Mouse (Mus musculus): ENCODE results near the gene Myo3b. TPM values are rescaled to one million over a fixed set of nuclear protein-coding genes. Genes with fewer than 3 reads are reported as not detected.
"Not testable (repeated sequence)": the region's sequence is repeated elsewhere in the genome, so short reads cannot be mapped to it uniquely, and the experiment has no call there.

Gene Myo3b
- 0.04 TPM for polyA plus RNA-seq (2012; fragmentation: generic; extraction: Trizol)

GRCm38 (mm10) chr2:70038752-70039151 is at the start of gene Myo3b:
Gene Myo3b (plus strand): TSS chr2:70039126.
- H3K4me3 ChIP-seq, result no peak within 1 kb of the TSS
- H3K36me3 ChIP-seq (ENCODE audit: control insufficient read depth, insufficient read depth), result no peaks in the 10 kb centered on the region
- H3K27me3 ChIP-seq (ENCODE audit: control insufficient read depth, insufficient read depth, insufficient read length), result peaks cover 5% of the 10 kb centered on the region
- no peaks in the 10 kb centered on the region for H3K79me2 ChIP-seq (ENCODE audit: control insufficient read depth, insufficient read depth)
- no peak within 1 kb of the TSS for H3ac ChIP-seq (ENCODE audit: control insufficient read depth, insufficient read length)
- TF ChIP-seq CEBPB (IDR thresholded peaks at IDR 0.05; ENCODE audit: insufficient read depth, poor library complexity, severe bottlenecking) (no peak), USF1 (IDR thresholded peaks at IDR 0.05; ENCODE audit: low read depth) (no peak), MYOD1 (IDR thresholded peaks at IDR 0.05; ENCODE audit: control insufficient read depth in 1 of 3, insufficient read length in 2 of 3, low read depth in 2 of 3) (no peak), MYOG (IDR thresholded peaks at IDR 0.05; ENCODE audit: control insufficient read depth in 1 of 3, insufficient read depth in 1 of 3, insufficient read length in 2 of 3, low read depth in 2 of 3) (no peak), MAX (IDR thresholded peaks at IDR 0.05; ENCODE audit: low read depth) (no peak), REST (IDR thresholded peaks at IDR 0.05; ENCODE audit: insufficient read depth, insufficient read length) (no peak), SRF (IDR thresholded peaks at IDR 0.05; ENCODE audit: control insufficient read depth, insufficient read length, low read depth) (no peak), TCF12 (IDR thresholded peaks at IDR 0.05; ENCODE audit: insufficient read depth, poor library complexity, severe bottlenecking) (no peak), E2F4 (IDR thresholded peaks at IDR 0.05; ENCODE audit: insufficient read depth) (no peak), TCF3 (IDR thresholded peaks at IDR 0.05; ENCODE audit: insufficient read length, low read depth) (no peak), POLR2AphosphoS2 (IDR thresholded peaks at IDR 0.05; ENCODE audit: insufficient read length, low read depth) (no peak), POLR2A (IDR thresholded peaks at IDR 0.05; ENCODE audit: insufficient read length, low read depth) (no peak)
- no peak within 1 kb of the TSS for H3K4me2 ChIP-seq (ENCODE audit: low read depth)

- H3ac ChIP-seq (ENCODE audit: control insufficient read depth, insufficient read length), result no peak overlapping the region
- peaks cover 33% of the 10 kb centered on the region for H3K36me3 ChIP-seq (ENCODE audit: control insufficient read depth, insufficient read depth)
- H3K4me2 ChIP-seq (ENCODE audit: low read depth), result no peak overlapping the region
- TF ChIP-seq CEBPB (IDR thresholded peaks at IDR 0.05; ENCODE audit: insufficient read depth, poor library complexity, severe bottlenecking), result no peak
- TF ChIP-seq USF1 (IDR thresholded peaks at IDR 0.05; ENCODE audit: low read depth), result no peak
- TF ChIP-seq TCF3 (IDR thresholded peaks at IDR 0.05; ENCODE audit: insufficient read length, low read depth), result no peak
- H3K4me3 ChIP-seq, result no peak overlapping the region
- no peaks in the 10 kb centered on the region for H3K79me2 ChIP-seq (ENCODE audit: control insufficient read depth, insufficient read depth)
- no peaks in the 10 kb centered on the region for H3K27me3 ChIP-seq (ENCODE audit: control insufficient read depth, insufficient read depth, insufficient read length)
Observed at GRCm38 (mm10) chr2:69989224-69989623, 49.7 kb upstream of the Myo3b start.

GRCm38 (mm10) chr2:69990647-69991046 is 48.3 kb upstream of the Myo3b start:
- no peak for TF ChIP-seq POLR2A (IDR thresholded peaks at IDR 0.05; ENCODE audit: insufficient read length, low read depth)
- no peak for TF ChIP-seq CEBPB (IDR thresholded peaks at IDR 0.05; ENCODE audit: insufficient read depth, poor library complexity, severe bottlenecking)
- no peak for TF ChIP-seq MAX (IDR thresholded peaks at IDR 0.05; ENCODE audit: low read depth)
- TF ChIP-seq MYOD1 (IDR thresholded peaks at IDR 0.05; ENCODE audit: control insufficient read depth in 1 of 3, insufficient read length in 2 of 3, low read depth in 2 of 3), result no peak
- no peak for TF ChIP-seq SRF (IDR thresholded peaks at IDR 0.05; ENCODE audit: control insufficient read depth, insufficient read length, low read depth)
- TF ChIP-seq TCF12 (IDR thresholded peaks at IDR 0.05; ENCODE audit: insufficient read depth, poor library complexity, severe bottlenecking), result no peak
- no peak for TF ChIP-seq E2F4 (IDR thresholded peaks at IDR 0.05; ENCODE audit: insufficient read depth)
- no peak for TF ChIP-seq USF1 (IDR thresholded peaks at IDR 0.05; ENCODE audit: low read depth)
- TF ChIP-seq TCF3 (IDR thresholded peaks at IDR 0.05; ENCODE audit: insufficient read length, low read depth), result no peak
- TF ChIP-seq REST (IDR thresholded peaks at IDR 0.05; ENCODE audit: insufficient read depth, insufficient read length), result no peak
- H3K4me2 ChIP-seq (ENCODE audit: low read depth), result no peak overlapping the region
- H3K79me2 ChIP-seq (ENCODE audit: control insufficient read depth, insufficient read depth), result no peaks in the 10 kb centered on the region
- peaks cover 28% of the 10 kb centered on the region for H3K36me3 ChIP-seq (ENCODE audit: control insufficient read depth, insufficient read depth)
- no peaks in the 10 kb centered on the region for H3K27me3 ChIP-seq (ENCODE audit: control insufficient read depth, insufficient read depth, insufficient read length)
- no peak overlapping the region for H3K4me3 ChIP-seq
- H3ac ChIP-seq (ENCODE audit: control insufficient read depth, insufficient read length), result no peak overlapping the region

- not testable (repeated sequence) for H3K79me2 ChIP-seq (ENCODE audit: control insufficient read depth, insufficient read depth); H3ac ChIP-seq (ENCODE audit: control insufficient read depth, insufficient read length); H3K4me2 ChIP-seq (ENCODE audit: low read depth); H3K27me3 ChIP-seq (ENCODE audit: control insufficient read depth, insufficient read depth, insufficient read length); H3K4me3 ChIP-seq
- peaks cover 44% of the 10 kb centered on the region for H3K36me3 ChIP-seq (ENCODE audit: control insufficient read depth, insufficient read depth)
Observed at GRCm38 (mm10) chr2:69994082-69994736, 44.7 kb upstream of the Myo3b start.

GRCm38 (mm10) chr2:69994779-69995178 is 44.1 kb upstream of the Myo3b start:
- H3K79me2 ChIP-seq (ENCODE audit: control insufficient read depth, insufficient read depth), result no peaks in the 10 kb centered on the region
- no peaks in the 10 kb centered on the region for H3K27me3 ChIP-seq (ENCODE audit: control insufficient read depth, insufficient read depth, insufficient read length)
- TF ChIP-seq TCF3 (IDR thresholded peaks at IDR 0.05; ENCODE audit: insufficient read length, low read depth) (no peak), REST (IDR thresholded peaks at IDR 0.05; ENCODE audit: insufficient read depth, insufficient read length) (no peak), SRF (IDR thresholded peaks at IDR 0.05; ENCODE audit: control insufficient read depth, insufficient read length, low read depth) (no peak), E2F4 (IDR thresholded peaks at IDR 0.05; ENCODE audit: insufficient read depth) (no peak), CEBPB (IDR thresholded peaks at IDR 0.05; ENCODE audit: insufficient read depth, poor library complexity, severe bottlenecking) (no peak), MYOD1 (IDR thresholded peaks at IDR 0.05; ENCODE audit: control insufficient read depth in 1 of 3, insufficient read length in 2 of 3, low read depth in 2 of 3) (no peak), USF1 (IDR thresholded peaks at IDR 0.05; ENCODE audit: low read depth) (no peak)
- H3K36me3 ChIP-seq (ENCODE audit: control insufficient read depth, insufficient read depth), result peaks cover 45% of the 10 kb centered on the region
- H3K4me3 ChIP-seq, result no peak overlapping the region
- H3ac ChIP-seq (ENCODE audit: control insufficient read depth, insufficient read length), result no peak overlapping the region
- no peak overlapping the region for H3K4me2 ChIP-seq (ENCODE audit: low read depth)

All from myocyte (in vitro differentiated cells).